Mouse (Mus musculus) heart, postnatal 0 days (tissue): ENCODE results near the gene Fgfr2. TPM values are rescaled to one million over a fixed set of nuclear protein-coding genes. Genes with fewer than 3 reads are reported as not detected.

Experiments used
- ATAC-seq: fragments of 200-750 bp; cut with Nextera tagmentation; 2 replicates; pipeline ENCODE4 v1.8.0; 2017; ENCODE audit warnings: low read depth, moderate number of reproducible peaks, moderate library complexity; ENCODE audit not compliant: insufficient read depth
- DNase-seq: peaks from one replicate; pipeline ENCODE4 v3.0.0-alpha.2; 2016; ENCODE audit warnings: low spot score
- H3K27ac ChIP-seq: fragments of 300-500 bp; sonication (generic); 2 replicates; pipeline ENCODE4 v1.5.1; 2014; ENCODE audit warnings: low read depth, mild to moderate bottlenecking
- H3K27me3 ChIP-seq: fragments of 300-500 bp; sonication (generic); 2 replicates; pipeline ENCODE4 v1.6.1; 2014; ENCODE audit warnings: low read length, mixed read lengths; ENCODE audit not compliant: control insufficient read depth, insufficient read depth
- H3K36me3 ChIP-seq: fragments of 300-500 bp; sonication (generic); replicated peaks from 2 replicates; pipeline ENCODE4 v1.6.1; 2014; ENCODE audit warnings: low read length, mixed read lengths; ENCODE audit not compliant: control insufficient read depth, insufficient read depth
- H3K4me1 ChIP-seq: fragments of 300-500 bp; sonication (generic); 2 replicates; pipeline ENCODE4 v1.6.1; 2014; ENCODE audit warnings: antibody characterized with exemption; ENCODE audit not compliant: control insufficient read depth, insufficient read depth
- H3K4me2 ChIP-seq: fragments of 300-500 bp; sonication (generic); 2 replicates; pipeline ENCODE4 v1.6.1; 2014; ENCODE audit warnings: low read depth, mild to moderate bottlenecking, low read length, moderate library complexity
- H3K4me3 ChIP-seq: fragments of 300-500 bp; sonication (generic); 2 replicates; pipeline ENCODE4 v1.5.1; 2014; ENCODE audit warnings: low read depth, low read length
- H3K9ac ChIP-seq: fragments of 300-500 bp; sonication (generic); replicated peaks from 2 replicates; pipeline ENCODE4 v1.6.1; 2014; ENCODE audit warnings: low read depth, low read length, mixed read lengths
- H3K9me3 ChIP-seq: fragments of 300-500 bp; sonication (generic); replicated peaks from 2 replicates; pipeline ENCODE4 v1.6.1; 2016; ENCODE audit warnings: low read length; ENCODE audit not compliant: control insufficient read depth
- CTCF ChIP-seq: IDR thresholded peaks from 2 replicates; pipeline ENCODE4 v1.5.1; 2016; ENCODE audit warnings: antibody characterized with exemption, control low read depth, low read depth
- EP300 ChIP-seq: IDR thresholded peaks from 2 replicates; pipeline ENCODE4 v1.6.1; 2016; ENCODE audit warnings: antibody characterized with exemption, low read depth
- WGBS: fragments of 180-500 bp; shearing (Covaris S2); extraction: QIAGEN DNeasy Blood & Tissue Kit; methylation state at CpG from one replicate; pipeline ENCODE4 v1.1.7; 2014; 5-methylcytosine and 5-hydroxymethylcytosine counted together
- polyA plus RNA-seq: library from polyadenylated mRNA; unstranded; fragments of >200 nt; fragmentation: Nextera tagmentation; extraction: Ambion mirVana; gene quantifications from 2 replicates; pipeline ENCODE4 v1.2.1, GENCODE M21; 2015
- total RNA-seq: library from RNA; depleted of rRNA; stranded (reverse); fragments of >200 nt; gene quantifications from 2 replicates; pipeline ENCODE4 v1.2.3, GENCODE M21; 2014; ENCODE audit warnings: low replicate concordance

Fgfr2 gene
- total and polyA plus RNA-seq, 2 experiments from 2014 or later: 3.8 to 11.5 TPM

GRCm38 (mm10) chr7:133094711-133095495 lies 28.2 kb downstream of the Fgfr2 start:
- Histone ChIP-seq H3K9ac (no peak overlapping the region), H3K27ac (0 out of 2 replicates have a peak overlapping the region, but pooled peaks have one; percentile 12), H3K4me1 (peaks cover 34% of the 10 kb centered on the region), H3K27me3 (no peaks in the 10 kb centered on the region), H3K9me3 (no peaks in the 10 kb centered on the region), H3K4me2 (no peak overlapping the region), H3K4me3 (no peak overlapping the region), H3K36me3 (no peaks in the 10 kb centered on the region)
- TF ChIP-seq CTCF (no peak), EP300 (no peak)
- ATAC-seq (no peak), DNase-seq (no peak)
- WGBS: 68% methylated on average over 9 of the region's 9 CpGs

- 75% methylated on average over 3 of the region's 3 CpGs for WGBS
Measured at GRCm38 (mm10) chr7:133094161-133094560, 29.0 kb downstream of the Fgfr2 start.

GRCm38 (mm10) chr7:133093731-133094130 lies 29.4 kb downstream of the Fgfr2 start:
- no peak overlapping the region for H3K9ac ChIP-seq
- peaks cover 31% of the 10 kb centered on the region for H3K4me1 ChIP-seq
- no peaks in the 10 kb centered on the region for H3K9me3 ChIP-seq
- H3K27me3 ChIP-seq: no peaks in the 10 kb centered on the region
- TF ChIP-seq CTCF (no peak), EP300 (no peak)
- no peaks in the 10 kb centered on the region for H3K36me3 ChIP-seq
- 83% methylated on average over 5 of the region's 5 CpGs for WGBS
- no peak overlapping the region for H3K27ac ChIP-seq
- no peak for ATAC-seq
- DNase-seq: no peak
- H3K4me2 ChIP-seq: no peak overlapping the region
- H3K4me3 ChIP-seq: no peak overlapping the region

More at GRCm38 (mm10) chr7:133094161-133094560, 29.0 kb downstream of the Fgfr2 start:
- no peak overlapping the region for H3K4me2 ChIP-seq
- H3K27me3 ChIP-seq: no peaks in the 10 kb centered on the region
- ATAC-seq (no peak), DNase-seq (no peak)
- H3K27ac ChIP-seq: no peak overlapping the region
- H3K4me3 ChIP-seq: no peak overlapping the region
- H3K9me3 ChIP-seq: no peaks in the 10 kb centered on the region
- H3K36me3 ChIP-seq: no peaks in the 10 kb centered on the region
- TF ChIP-seq EP300: no peak
- TF ChIP-seq CTCF: no peak
- no peak overlapping the region; the same call in 1 of the 2 replicates for H3K9ac ChIP-seq
- H3K4me1 ChIP-seq: peaks cover 32% of the 10 kb centered on the region

- Histone ChIP-seq H3K27me3 (no peaks in the 10 kb centered on the region), H3K27ac (peak overlapping the region; percentile 61; the same call in 1 of the 2 replicates), H3K4me3 (no peak overlapping the region), H3K9me3 (no peaks in the 10 kb centered on the region), H3K4me1 (peaks cover 39% of the 10 kb centered on the region), H3K9ac (no peak overlapping the region), H3K4me2 (no peak overlapping the region), H3K36me3 (no peaks in the 10 kb centered on the region)
- WGBS: 60% methylated on average over 4 of the region's 4 CpGs
- TF ChIP-seq CTCF (no peak), EP300 (no peak)
- ATAC-seq (no peak), DNase-seq (no peak)
Measured at GRCm38 (mm10) chr7:133090641-133091040, 32.5 kb downstream of the Fgfr2 start.

- H3K4me2 ChIP-seq: 0 out of 2 replicates have a peak overlapping the region, but pooled peaks have one; percentile 3
- H3K27me3 ChIP-seq: no peaks in the 10 kb centered on the region
- no peak overlapping the region for H3K4me3 ChIP-seq
- 50% methylated on average over 11 of the region's 11 CpGs for WGBS
- no peak for TF ChIP-seq CTCF
- TF ChIP-seq EP300: no peak
- peak overlapping the region; percentile 61 for H3K27ac ChIP-seq
- ATAC-seq: no peak; the same call in 1 of the 2 replicates
- peaks cover 39% of the 10 kb centered on the region for H3K4me1 ChIP-seq
- no peaks in the 10 kb centered on the region for H3K36me3 ChIP-seq
- no peaks in the 10 kb centered on the region for H3K9me3 ChIP-seq
- H3K9ac ChIP-seq: no peak overlapping the region; the same call in 1 of the 2 replicates
- peak; percentile 15 for DNase-seq
Measured at GRCm38 (mm10) chr7:133089621-133090260, 33.4 kb downstream of the Fgfr2 start.
